Mouse (Mus musculus): ENCODE results near the gene Auts2. TPM values are rescaled to one million over a fixed set of nuclear protein-coding genes. Genes with fewer than 3 reads are reported as not detected.

The Auts2 gene
- polyA plus RNA-seq, 1 experiment from 2014 or later: 71.4 TPM

GRCm38 (mm10) chr5:132162206-132162533 lies 381.0 kb downstream of the Auts2 start:
- Histone ChIP-seq H3K27me3 (ENCODE audit: control insufficient read depth, insufficient read depth, low read length) (no peaks in the 10 kb centered on the region), H3K4me3 (ENCODE audit: low read depth, low read length) (no peak overlapping the region), H3K4me1 (replicated peaks; ENCODE audit: control insufficient read depth, insufficient read depth, low read length) (peaks cover 2% of the 10 kb centered on the region; the same call in 1 of the 2 replicates), H3K4me2 (ENCODE audit: low read depth, low read length, severe bottlenecking) (no peak overlapping the region), H3K9me3 (ENCODE audit: control insufficient read depth, low read length) (no peaks in the 10 kb centered on the region), H3K36me3 (ENCODE audit: control insufficient read depth, insufficient read depth, low read length) (no peaks in the 10 kb centered on the region), H3K27ac (ENCODE audit: low read depth, low read length) (no peak overlapping the region), H3K9ac (ENCODE audit: low read length) (no peak overlapping the region)
- DNase-seq (ENCODE audit: low spot score) (no peak), ATAC-seq (replicated peaks; ENCODE audit: low FRiP score) (no peak)
- WGBS: 54% methylated on average over 4 of the region's 4 CpGs

GRCm38 (mm10) chr5:132161338-132162205 lies 381.6 kb downstream of the Auts2 start:
- ATAC-seq (replicated peaks; ENCODE audit: low FRiP score) (no peak), DNase-seq (ENCODE audit: low spot score) (no peak)
- H3K9ac ChIP-seq (ENCODE audit: low read length): no peak overlapping the region
- H3K4me2 ChIP-seq (ENCODE audit: low read depth, low read length, severe bottlenecking): no peak overlapping the region
- WGBS: 65% methylated on average over 9 of the region's 9 CpGs
- H3K9me3 ChIP-seq (ENCODE audit: control insufficient read depth, low read length): no peaks in the 10 kb centered on the region
- no peak overlapping the region for H3K4me3 ChIP-seq (ENCODE audit: low read depth, low read length)
- no peak overlapping the region for H3K27ac ChIP-seq (ENCODE audit: low read depth, low read length)
- H3K4me1 ChIP-seq (replicated peaks; ENCODE audit: control insufficient read depth, insufficient read depth, low read length): peaks cover 2% of the 10 kb centered on the region; the same call in 1 of the 2 replicates
- H3K27me3 ChIP-seq (ENCODE audit: control insufficient read depth, insufficient read depth, low read length): no peaks in the 10 kb centered on the region
- H3K36me3 ChIP-seq (ENCODE audit: control insufficient read depth, insufficient read depth, low read length): no peaks in the 10 kb centered on the region

GRCm38 (mm10) chr5:132144181-132144580 lies 399.0 kb downstream of the Auts2 start:
- Histone ChIP-seq H3K9ac (ENCODE audit: low read length) (no peak overlapping the region), H3K4me2 (ENCODE audit: low read depth, low read length, severe bottlenecking) (no peak overlapping the region), H3K4me3 (ENCODE audit: low read depth, low read length) (no peak overlapping the region), H3K9me3 (ENCODE audit: control insufficient read depth, low read length) (no peaks in the 10 kb centered on the region), H3K27ac (ENCODE audit: low read depth, low read length) (no peak overlapping the region), H3K27me3 (ENCODE audit: control insufficient read depth, insufficient read depth, low read length) (no peaks in the 10 kb centered on the region), H3K4me1 (replicated peaks; ENCODE audit: control insufficient read depth, insufficient read depth, low read length) (no peaks in the 10 kb centered on the region), H3K36me3 (ENCODE audit: control insufficient read depth, insufficient read depth, low read length) (no peaks in the 10 kb centered on the region)
- no peak for DNase-seq (ENCODE audit: low spot score)
- ATAC-seq (replicated peaks; ENCODE audit: low FRiP score): no peak
- 92% methylated on average over 4 of the region's 4 CpGs for WGBS

GRCm38 (mm10) chr5:132140816-132141215 lies 402.3 kb downstream of the Auts2 start:
- H3K4me3 ChIP-seq (ENCODE audit: low read depth, low read length): no peak overlapping the region
- H3K27me3 ChIP-seq (ENCODE audit: control insufficient read depth, insufficient read depth, low read length): no peaks in the 10 kb centered on the region
- H3K9me3 ChIP-seq (ENCODE audit: control insufficient read depth, low read length): no peaks in the 10 kb centered on the region
- H3K27ac ChIP-seq (ENCODE audit: low read depth, low read length): no peak overlapping the region
- no peaks in the 10 kb centered on the region; the same call in 1 of the 2 replicates for H3K4me1 ChIP-seq (replicated peaks; ENCODE audit: control insufficient read depth, insufficient read depth, low read length)
- H3K36me3 ChIP-seq (ENCODE audit: control insufficient read depth, insufficient read depth, low read length): no peaks in the 10 kb centered on the region
- DNase-seq (ENCODE audit: low spot score): no peak
- 65% methylated on average over 4 of the region's 4 CpGs for WGBS
- no peak for ATAC-seq (replicated peaks; ENCODE audit: low FRiP score)
- no peak overlapping the region for H3K4me2 ChIP-seq (ENCODE audit: low read depth, low read length, severe bottlenecking)
- H3K9ac ChIP-seq (ENCODE audit: low read length): no peak overlapping the region

GRCm38 (mm10) chr5:132135941-132136663 lies 407.0 kb downstream of the Auts2 start:
- DNase-seq (ENCODE audit: low spot score): no peak
- Histone ChIP-seq H3K27me3 (ENCODE audit: control insufficient read depth, insufficient read depth, low read length) (no peaks in the 10 kb centered on the region), H3K27ac (ENCODE audit: low read depth, low read length) (no peak overlapping the region), H3K9me3 (ENCODE audit: control insufficient read depth, low read length) (no peaks in the 10 kb centered on the region), H3K4me2 (ENCODE audit: low read depth, low read length, severe bottlenecking) (no peak overlapping the region), H3K9ac (ENCODE audit: low read length) (no peak overlapping the region), H3K4me1 (replicated peaks; ENCODE audit: control insufficient read depth, insufficient read depth, low read length) (no peaks in the 10 kb centered on the region; the same call in 1 of the 2 replicates), H3K36me3 (ENCODE audit: control insufficient read depth, insufficient read depth, low read length) (no peaks in the 10 kb centered on the region), H3K4me3 (ENCODE audit: low read depth, low read length) (no peak overlapping the region)
- 67% methylated on average over 7 of the region's 7 CpGs for WGBS
- ATAC-seq (replicated peaks; ENCODE audit: low FRiP score): no peak

GRCm38 (mm10) chr5:132131948-132132347 lies 411.2 kb downstream of the Auts2 start:
- Histone ChIP-seq H3K4me2 (ENCODE audit: low read depth, low read length, severe bottlenecking) (no peak overlapping the region), H3K9ac (ENCODE audit: low read length) (no peak overlapping the region), H3K4me3 (ENCODE audit: low read depth, low read length) (no peak overlapping the region), H3K4me1 (replicated peaks; ENCODE audit: control insufficient read depth, insufficient read depth, low read length) (no peaks in the 10 kb centered on the region; the same call in 1 of the 2 replicates), H3K9me3 (ENCODE audit: control insufficient read depth, low read length) (no peaks in the 10 kb centered on the region), H3K27me3 (ENCODE audit: control insufficient read depth, insufficient read depth, low read length) (no peaks in the 10 kb centered on the region), H3K36me3 (ENCODE audit: control insufficient read depth, insufficient read depth, low read length) (no peaks in the 10 kb centered on the region), H3K27ac (ENCODE audit: low read depth, low read length) (no peak overlapping the region)
- DNase-seq (ENCODE audit: low spot score): no peak
- ATAC-seq (replicated peaks; ENCODE audit: low FRiP score): no peak
- WGBS: 91% methylated on average over 3 of the region's 3 CpGs

GRCm38 (mm10) chr5:132130577-132130976 lies 412.6 kb downstream of the Auts2 start:
- no peaks in the 10 kb centered on the region for H3K4me1 ChIP-seq (replicated peaks; ENCODE audit: control insufficient read depth, insufficient read depth, low read length)
- ATAC-seq (replicated peaks; ENCODE audit: low FRiP score) (no peak), DNase-seq (ENCODE audit: low spot score) (no peak)
- H3K27ac ChIP-seq (ENCODE audit: low read depth, low read length): no peak overlapping the region
- no peak overlapping the region for H3K9ac ChIP-seq (ENCODE audit: low read length)
- H3K27me3 ChIP-seq (ENCODE audit: control insufficient read depth, insufficient read depth, low read length): no peaks in the 10 kb centered on the region
- 79% methylated on average over 4 of the region's 4 CpGs for WGBS
- H3K9me3 ChIP-seq (ENCODE audit: control insufficient read depth, low read length): no peaks in the 10 kb centered on the region
- no peak overlapping the region for H3K4me2 ChIP-seq (ENCODE audit: low read depth, low read length, severe bottlenecking)
- H3K4me3 ChIP-seq (ENCODE audit: low read depth, low read length): no peak overlapping the region
- no peaks in the 10 kb centered on the region for H3K36me3 ChIP-seq (ENCODE audit: control insufficient read depth, insufficient read depth, low read length)

GRCm38 (mm10) chr5:132126626-132127025 lies 416.5 kb downstream of the Auts2 start:
- 88% methylated on average over 12 of the region's 12 CpGs for WGBS
- no peak overlapping the region for H3K27ac ChIP-seq (ENCODE audit: low read depth, low read length)

More at GRCm38 (mm10) chr5:132126626-132127025, 416.5 kb downstream of the Auts2 start:
- Histone ChIP-seq H3K9ac (ENCODE audit: low read length) (no peak overlapping the region), H3K27me3 (ENCODE audit: control insufficient read depth, insufficient read depth, low read length) (no peaks in the 10 kb centered on the region), H3K4me3 (ENCODE audit: low read depth, low read length) (no peak overlapping the region), H3K4me2 (ENCODE audit: low read depth, low read length, severe bottlenecking) (no peak overlapping the region), H3K36me3 (ENCODE audit: control insufficient read depth, insufficient read depth, low read length) (no peaks in the 10 kb centered on the region), H3K4me1 (replicated peaks; ENCODE audit: control insufficient read depth, insufficient read depth, low read length) (no peaks in the 10 kb centered on the region), H3K9me3 (ENCODE audit: control insufficient read depth, low read length) (no peaks in the 10 kb centered on the region)
- DNase-seq (ENCODE audit: low spot score) (no peak), ATAC-seq (replicated peaks; ENCODE audit: low FRiP score) (no peak)

Measured in forebrain, embryonic 11.5 days (tissue).